Mouse (Mus musculus): ENCODE measurements around the gene Rtca. TPM values are rescaled to one million over a fixed set of nuclear protein-coding genes. Genes with fewer than 3 reads are reported as not detected.

Gene Rtca
- polyA plus RNA-seq, 1 experiment from 2014 or later, result 59.9 TPM

- H3K27me3 ChIP-seq (replicated peaks), result no peaks in the 10 kb centered on the region
- WGBS, result 43% methylated on average over 5 of the region's 5 CpGs
- no peak overlapping the region for H3K4me2 ChIP-seq
Measured at GRCm38 (mm10) chr3:116476686-116477298, 31.2 kb downstream of the Rtca start.

GRCm38 (mm10) chr3:116474602-116475001, 33.4 kb downstream of the Rtca start:
- H3K4me3 ChIP-seq, result no peak overlapping the region
- H3K27ac ChIP-seq (ENCODE audit: poor library complexity, severe bottlenecking), result no peak overlapping the region
- no peaks in the 10 kb centered on the region for H3K9me3 ChIP-seq (replicated peaks)
- H3K27me3 ChIP-seq (replicated peaks), result no peaks in the 10 kb centered on the region
- 59% methylated on average over 11 of the region's 11 CpGs for WGBS
- ATAC-seq (ENCODE audit: insufficient number of reproducible peaks, low FRiP score), result no peak
- peaks cover 14% of the 10 kb centered on the region for H3K4me1 ChIP-seq (replicated peaks)
- H3K36me3 ChIP-seq, result no peaks in the 10 kb centered on the region
- no peak overlapping the region for H3K9ac ChIP-seq
- no peak overlapping the region for H3K4me2 ChIP-seq

More at GRCm38 (mm10) chr3:116476686-116477298, 31.2 kb downstream of the Rtca start:
- no peak overlapping the region for H3K27ac ChIP-seq (ENCODE audit: poor library complexity, severe bottlenecking)
- no peak overlapping the region for H3K4me3 ChIP-seq
- H3K4me1 ChIP-seq (replicated peaks), result peaks cover 19% of the 10 kb centered on the region
- no peaks in the 10 kb centered on the region for H3K9me3 ChIP-seq (replicated peaks)
- no peaks in the 10 kb centered on the region for H3K36me3 ChIP-seq
- H3K9ac ChIP-seq, result no peak overlapping the region
- no peak for ATAC-seq (ENCODE audit: insufficient number of reproducible peaks, low FRiP score)

- Histone ChIP-seq H3K27me3 (replicated peaks) (no peaks in the 10 kb centered on the region), H3K4me3 (no peak overlapping the region), H3K9ac (no peak overlapping the region), H3K27ac (ENCODE audit: poor library complexity, severe bottlenecking) (no peak overlapping the region), H3K4me1 (replicated peaks) (0 out of 2 replicates have a peak, but pooled peaks cover 2% of the 10 kb centered on the region), H3K36me3 (no peaks in the 10 kb centered on the region), H3K4me2 (no peak overlapping the region), H3K9me3 (replicated peaks) (no peaks in the 10 kb centered on the region)
- 87% methylated on average over 12 of the region's 12 CpGs for WGBS
- ATAC-seq (ENCODE audit: insufficient number of reproducible peaks, low FRiP score), result no peak
Measured at GRCm38 (mm10) chr3:116465709-116466108, 42.3 kb downstream of the Rtca start.

GRCm38 (mm10) chr3:116464318-116464717, 43.7 kb downstream of the Rtca start:
- Histone ChIP-seq H3K27me3 (replicated peaks) (no peaks in the 10 kb centered on the region), H3K4me1 (replicated peaks) (0 out of 2 replicates have a peak, but pooled peaks cover 2% of the 10 kb centered on the region), H3K4me3 (no peak overlapping the region), H3K9ac (no peak overlapping the region), H3K36me3 (no peaks in the 10 kb centered on the region), H3K4me2 (no peak overlapping the region), H3K27ac (ENCODE audit: poor library complexity, severe bottlenecking) (no peak overlapping the region), H3K9me3 (replicated peaks) (no peaks in the 10 kb centered on the region)
- WGBS, result 60% methylated on average over 2 of the region's 2 CpGs
- no peak for ATAC-seq (ENCODE audit: insufficient number of reproducible peaks, low FRiP score)

GRCm38 (mm10) chr3:116461053-116461452, 47.0 kb downstream of the Rtca start:
- H3K9ac ChIP-seq, result no peak overlapping the region
- H3K9me3 ChIP-seq (replicated peaks), result no peaks in the 10 kb centered on the region
- no peaks in the 10 kb centered on the region for H3K36me3 ChIP-seq
- no peak for ATAC-seq (ENCODE audit: insufficient number of reproducible peaks, low FRiP score)
- 70% methylated on average over 4 of the region's 4 CpGs for WGBS
- H3K27ac ChIP-seq (ENCODE audit: poor library complexity, severe bottlenecking), result no peak overlapping the region
- no peak overlapping the region for H3K4me2 ChIP-seq
- H3K27me3 ChIP-seq (replicated peaks), result no peaks in the 10 kb centered on the region
- H3K4me3 ChIP-seq, result no peak overlapping the region
- 0 out of 2 replicates have a peak, but pooled peaks cover 2% of the 10 kb centered on the region for H3K4me1 ChIP-seq (replicated peaks)

GRCm38 (mm10) chr3:116454529-116454928, 53.5 kb downstream of the Rtca start:
- H3K4me2 ChIP-seq, result no peak overlapping the region
- H3K27me3 ChIP-seq (replicated peaks), result no peaks in the 10 kb centered on the region
- ATAC-seq (ENCODE audit: insufficient number of reproducible peaks, low FRiP score), result no peak
- H3K4me3 ChIP-seq, result no peak overlapping the region
- no peak overlapping the region for H3K27ac ChIP-seq (ENCODE audit: poor library complexity, severe bottlenecking)
- 3% methylated on average over 1 of the region's 1 CpGs for WGBS
- H3K4me1 ChIP-seq (replicated peaks), result no peaks in the 10 kb centered on the region
- H3K36me3 ChIP-seq, result no peaks in the 10 kb centered on the region
- H3K9ac ChIP-seq, result no peak overlapping the region
- peaks cover 16% of the 10 kb centered on the region for H3K9me3 ChIP-seq (replicated peaks)

- Histone ChIP-seq H3K9ac (no peak overlapping the region), H3K36me3 (no peaks in the 10 kb centered on the region), H3K4me1 (replicated peaks) (no peaks in the 10 kb centered on the region), H3K27me3 (replicated peaks) (no peaks in the 10 kb centered on the region), H3K27ac (ENCODE audit: poor library complexity, severe bottlenecking) (no peak overlapping the region), H3K4me2 (no peak overlapping the region), H3K9me3 (replicated peaks) (peaks cover 16% of the 10 kb centered on the region), H3K4me3 (no peak overlapping the region)
- ATAC-seq (ENCODE audit: insufficient number of reproducible peaks, low FRiP score), result no peak
- 78% methylated on average over 3 of the region's 3 CpGs for WGBS
Measured at GRCm38 (mm10) chr3:116450741-116451140, 57.3 kb downstream of the Rtca start.

GRCm38 (mm10) chr3:116444327-116444726, 63.7 kb downstream of the Rtca start:
- Histone ChIP-seq H3K9me3 (replicated peaks) (no peaks in the 10 kb centered on the region), H3K27ac (ENCODE audit: poor library complexity, severe bottlenecking) (no peak overlapping the region)
- ATAC-seq (ENCODE audit: insufficient number of reproducible peaks, low FRiP score), result no peak

GRCm38 (mm10) chr3:116442788-116443187, 65.2 kb downstream of the Rtca start:
- no peak for ATAC-seq (ENCODE audit: insufficient number of reproducible peaks, low FRiP score)
- WGBS, result 56% methylated on average over 1 of the region's 1 CpGs
- H3K27ac ChIP-seq (ENCODE audit: poor library complexity, severe bottlenecking), result no peak overlapping the region
- H3K27me3 ChIP-seq (replicated peaks), result no peaks in the 10 kb centered on the region
- H3K4me3 ChIP-seq, result no peak overlapping the region
- no peaks in the 10 kb centered on the region for H3K36me3 ChIP-seq
- no peak overlapping the region for H3K4me2 ChIP-seq
- no peaks in the 10 kb centered on the region for H3K9me3 ChIP-seq (replicated peaks)
- H3K4me1 ChIP-seq (replicated peaks), result no peaks in the 10 kb centered on the region
- no peak overlapping the region for H3K9ac ChIP-seq

More at GRCm38 (mm10) chr3:116444327-116444726, 63.7 kb downstream of the Rtca start:
- Histone ChIP-seq H3K4me1 (replicated peaks) (no peaks in the 10 kb centered on the region), H3K27me3 (replicated peaks) (no peaks in the 10 kb centered on the region), H3K36me3 (no peaks in the 10 kb centered on the region), H3K4me3 (no peak overlapping the region), H3K4me2 (no peak overlapping the region), H3K9ac (no peak overlapping the region)
- WGBS, result 81% methylated on average over 9 of the region's 9 CpGs

- Histone ChIP-seq H3K36me3 (no peaks in the 10 kb centered on the region), H3K27ac (ENCODE audit: poor library complexity, severe bottlenecking) (no peak overlapping the region), H3K4me2 (no peak overlapping the region), H3K4me1 (replicated peaks) (no peaks in the 10 kb centered on the region), H3K4me3 (no peak overlapping the region), H3K27me3 (replicated peaks) (no peaks in the 10 kb centered on the region), H3K9me3 (replicated peaks) (no peaks in the 10 kb centered on the region), H3K9ac (no peak overlapping the region)
- WGBS, result 87% methylated on average over 15 of the region's 15 CpGs
- no peak for ATAC-seq (ENCODE audit: insufficient number of reproducible peaks, low FRiP score)
Measured at GRCm38 (mm10) chr3:116441518-116442205, 66.3 kb downstream of the Rtca start.

- WGBS, result 58% methylated on average over 8 of the region's 8 CpGs
- no peak for ATAC-seq (ENCODE audit: insufficient number of reproducible peaks, low FRiP score)
- no peak overlapping the region for H3K4me3 ChIP-seq
Measured at GRCm38 (mm10) chr3:116440066-116440997, 67.7 kb downstream of the Rtca start.

More at GRCm38 (mm10) chr3:116440066-116440997, 67.7 kb downstream of the Rtca start:
- no peak overlapping the region for H3K27ac ChIP-seq (ENCODE audit: poor library complexity, severe bottlenecking)
- H3K9ac ChIP-seq, result no peak overlapping the region
- H3K9me3 ChIP-seq (replicated peaks), result no peaks in the 10 kb centered on the region
- H3K4me1 ChIP-seq (replicated peaks), result no peaks in the 10 kb centered on the region
- H3K36me3 ChIP-seq, result no peaks in the 10 kb centered on the region
- H3K27me3 ChIP-seq (replicated peaks), result no peaks in the 10 kb centered on the region
- H3K4me2 ChIP-seq, result no peak overlapping the region

Data from heart, embryonic 12.5 days (tissue).